Mouse (Mus musculus) limb, embryonic 14.5 days (tissue): ENCODE results near the gene Clptm1. TPM values are rescaled to one million over a fixed set of nuclear protein-coding genes. Genes with fewer than 3 reads are reported as not detected.

Experiments
- ATAC-seq: fragments of 200-750 bp; cut with Nextera tagmentation; 2 replicates; pipeline ENCODE4 v1.8.0; 2017; ENCODE audit warnings: low read depth, moderate number of reproducible peaks, moderate TSS enrichment; ENCODE audit not compliant: low FRiP score
- DNase-seq: peaks from one replicate; pipeline ENCODE4 v3.0.0-alpha.2; 2015; ENCODE audit warnings: low spot score
- H3K27ac ChIP-seq: fragments of 300-500 bp; sonication (generic); replicated peaks from 2 replicates; pipeline ENCODE4 v1.5.1; 2014; ENCODE audit warnings: low read depth, mild to moderate bottlenecking, low read length, moderate library complexity, mixed read lengths
- H3K27me3 ChIP-seq: fragments of 300-500 bp; sonication (generic); 2 replicates; pipeline ENCODE4 v1.6.1; 2014; ENCODE audit warnings: low read length, mixed read lengths; ENCODE audit not compliant: control insufficient read depth, insufficient read depth
- H3K36me3 ChIP-seq: fragments of 300-500 bp; sonication (generic); 2 replicates; pipeline ENCODE4 v1.6.1; 2014; ENCODE audit warnings: mild to moderate bottlenecking, low read length, moderate library complexity, mixed read lengths; ENCODE audit not compliant: control insufficient read depth, insufficient read depth
- H3K4me1 ChIP-seq: fragments of 300-500 bp; sonication (generic); 2 replicates; pipeline ENCODE4 v1.6.1; 2014; ENCODE audit warnings: antibody characterized with exemption, low read length, mixed read lengths; ENCODE audit not compliant: control insufficient read depth, insufficient read depth
- H3K4me2 ChIP-seq: fragments of 300-500 bp; sonication (generic); replicated peaks from 2 replicates; pipeline ENCODE4 v1.6.1; 2014; ENCODE audit warnings: low read depth, mild to moderate bottlenecking, low read length, moderate library complexity; ENCODE audit not compliant: severe bottlenecking
- H3K4me3 ChIP-seq: fragments of 300-500 bp; sonication (generic); replicated peaks from 2 replicates; pipeline ENCODE4 v1.5.1; 2014; ENCODE audit warnings: low read length
- H3K9ac ChIP-seq: fragments of 300-500 bp; sonication (generic); 2 replicates; pipeline ENCODE4 v1.6.1; 2014; ENCODE audit warnings: mild to moderate bottlenecking, low read depth, low read length, moderate library complexity; ENCODE audit not compliant: severe bottlenecking
- H3K9me3 ChIP-seq: fragments of 300-500 bp; sonication (generic); 2 replicates; pipeline ENCODE4 v1.6.1; 2016; ENCODE audit warnings: low read length; ENCODE audit not compliant: control insufficient read depth
- POLR2A ChIP-seq: fragments of 200-500 bp; IDR thresholded peaks from 2 replicates; pipeline ENCODE4 v1.8.0; 2012; ENCODE audit warnings: inconsistent platforms, mild to moderate bottlenecking, moderate library complexity, borderline replicate concordance; ENCODE audit not compliant: insufficient read depth, insufficient read length; ENCODE audit errors: extremely low read depth
- WGBS: fragments of 180-500 bp; shearing (Covaris S2); extraction: QIAGEN DNeasy Blood & Tissue Kit; methylation state at CpG from one replicate; pipeline ENCODE4 v1.1.7; 2014; 5-methylcytosine and 5-hydroxymethylcytosine counted together
- polyA plus RNA-seq, 2 experiments: library from polyadenylated mRNA; depleted of rRNA in 1 of 2; stranded (reverse) in 1 of 2; unstranded in 1 of 2; fragments of >200 nt; fragmentation: Nextera tagmentation in 1 of 2; extraction: Ambion mirVana in 1 of 2; gene quantifications; 2 replicates each; pipeline versions ENCODE4 v1.2.1 to v1.2.3; 2012 to 2014

Clptm1 gene
- polyA plus RNA-seq, 2 experiments, result 68.8 to 90.2 TPM

- Histone ChIP-seq H3K4me1 (no peaks in the 10 kb centered on the region), H3K36me3 (no peaks in the 10 kb centered on the region), H3K4me2 (no peak overlapping the region), H3K27ac (no peak overlapping the region), H3K9me3 (no peaks in the 10 kb centered on the region), H3K9ac (no peak overlapping the region), H3K27me3 (no peaks in the 10 kb centered on the region), H3K4me3 (no peak overlapping the region)
- no peak for ATAC-seq
- TF ChIP-seq POLR2A, result no peak
- WGBS, result 85% methylated on average over 3 of the region's 3 CpGs
- DNase-seq, result no peak
Observed at GRCm38 (mm10) chr7:19678901-19679300, 14.1 kb upstream of the Clptm1 start.

GRCm38 (mm10) chr7:19677872-19678271 is 13.0 kb upstream of the Clptm1 start, which contains the start of gene Apoc2:
Gene Apoc2, minus strand, starts transcription at chr7:19677941.
- DNase-seq (no peak), ATAC-seq (no peak)
- no peaks in the 10 kb centered on the region for H3K4me1 ChIP-seq
- no peak within 1 kb of the TSS for H3K4me2 ChIP-seq
- no peak within 1 kb of the TSS for H3K27ac ChIP-seq
- no peaks in the 10 kb centered on the region for H3K27me3 ChIP-seq
- no peak within 1 kb of the TSS for H3K9ac ChIP-seq
- H3K36me3 ChIP-seq, result no peaks in the 10 kb centered on the region
- no peak within 1 kb of the TSS for H3K4me3 ChIP-seq
- no peaks in the 10 kb centered on the region for H3K9me3 ChIP-seq
- no peak for TF ChIP-seq POLR2A
- WGBS, result 76% methylated on average over 8 of the region's 8 CpGs

- H3K4me1 ChIP-seq, result no peaks in the 10 kb centered on the region
- no peak overlapping the region for H3K4me2 ChIP-seq
- no peaks in the 10 kb centered on the region for H3K27me3 ChIP-seq
- H3K4me3 ChIP-seq, result no peak overlapping the region
- no peak for TF ChIP-seq POLR2A
- no peaks in the 10 kb centered on the region for H3K9me3 ChIP-seq
- no peak overlapping the region for H3K27ac ChIP-seq
- no peaks in the 10 kb centered on the region for H3K36me3 ChIP-seq
- ATAC-seq (no peak), DNase-seq (no peak)
- WGBS, result 66% methylated on average over 1 of the region's 1 CpGs
- H3K9ac ChIP-seq, result no peak overlapping the region
Observed at GRCm38 (mm10) chr7:19676662-19677061, 11.8 kb upstream of the Clptm1 start.

GRCm38 (mm10) chr7:19675824-19676223 is 11.0 kb upstream of the Clptm1 start:
- DNase-seq (no peak), ATAC-seq (no peak)
- Histone ChIP-seq H3K9me3 (no peaks in the 10 kb centered on the region), H3K4me3 (no peak overlapping the region), H3K9ac (no peak overlapping the region), H3K4me1 (no peaks in the 10 kb centered on the region), H3K4me2 (no peak overlapping the region), H3K36me3 (no peaks in the 10 kb centered on the region), H3K27me3 (no peaks in the 10 kb centered on the region), H3K27ac (no peak overlapping the region)
- TF ChIP-seq POLR2A, result no peak
- WGBS, result 85% methylated on average over 10 of the region's 10 CpGs

GRCm38 (mm10) chr7:19673083-19673699 is 8.4 kb upstream of the Clptm1 start:
- H3K27ac ChIP-seq, result no peak overlapping the region
- WGBS, result 65% methylated on average over 14 of the region's 14 CpGs

More at GRCm38 (mm10) chr7:19673083-19673699, 8.4 kb upstream of the Clptm1 start:
- Histone ChIP-seq H3K27me3 (no peaks in the 10 kb centered on the region), H3K9me3 (no peaks in the 10 kb centered on the region), H3K4me3 (no peak overlapping the region), H3K9ac (no peak overlapping the region), H3K36me3 (no peaks in the 10 kb centered on the region), H3K4me2 (no peak overlapping the region), H3K4me1 (peaks cover 4% of the 10 kb centered on the region; the same call in 1 of the 2 replicates)
- ATAC-seq (no peak), DNase-seq (no peak)
- no peak for TF ChIP-seq POLR2A
